Mouse (Mus musculus): Measurements from ENCODE around the gene Rps27l.
"Not testable (repeated sequence)": the region's sequence is repeated elsewhere in the genome, so short reads cannot be mapped to it uniquely, and the experiment has no call there.

Gene Rps27l

GRCm38 (mm10) chr9:66945647-66946641 lies at the start of gene Rps27l:
Gene Rps27l (plus strand): TSS chr9:66946086.
- DNase-seq (ENCODE audit: low read depth, low spot score): peak; percentile 82

DNA sequence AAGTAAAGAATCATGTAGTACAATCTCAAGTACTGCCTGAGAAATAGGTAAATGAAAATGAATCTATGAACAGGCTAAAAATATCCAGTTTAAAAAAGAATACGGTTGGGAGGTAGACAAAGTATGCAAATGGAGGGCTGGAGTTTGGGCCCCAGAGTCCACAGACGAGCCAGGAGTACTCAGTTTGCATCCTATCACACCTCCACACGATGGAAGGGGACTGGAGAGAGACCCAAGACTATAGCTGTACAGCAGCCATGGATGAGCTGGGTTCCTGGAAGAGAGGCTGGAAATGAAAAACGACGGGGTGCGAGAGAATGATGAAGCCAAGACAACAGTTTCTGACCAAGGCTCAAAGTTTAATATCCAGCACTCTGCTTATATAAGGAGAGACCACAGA lies 48.9 kb upstream of the Rps27l start:
- DNase-seq (ENCODE audit: low read depth, low spot score): no peak

DNA sequence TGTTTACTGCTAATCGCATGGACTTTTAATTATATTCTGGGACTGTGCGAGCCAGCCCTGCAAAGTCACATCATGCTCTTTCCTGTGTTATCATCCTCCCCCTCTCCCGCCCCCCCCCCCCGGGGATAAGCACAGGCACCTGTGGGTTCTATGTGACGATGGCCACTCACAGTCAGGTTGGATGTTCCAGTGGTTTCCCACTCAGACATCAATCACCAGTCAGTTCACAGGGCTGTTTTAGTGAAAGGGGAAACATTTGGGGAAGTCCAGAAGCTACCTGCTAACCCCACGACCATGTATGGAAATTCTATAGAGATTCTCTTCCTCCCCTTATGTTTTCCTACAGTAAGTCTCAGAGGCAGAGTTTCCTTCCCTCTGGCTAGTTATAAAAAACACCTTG lies 48.0 kb upstream of the Rps27l start:
- no peak for DNase-seq (ENCODE audit: low read depth, low spot score)

DNA sequence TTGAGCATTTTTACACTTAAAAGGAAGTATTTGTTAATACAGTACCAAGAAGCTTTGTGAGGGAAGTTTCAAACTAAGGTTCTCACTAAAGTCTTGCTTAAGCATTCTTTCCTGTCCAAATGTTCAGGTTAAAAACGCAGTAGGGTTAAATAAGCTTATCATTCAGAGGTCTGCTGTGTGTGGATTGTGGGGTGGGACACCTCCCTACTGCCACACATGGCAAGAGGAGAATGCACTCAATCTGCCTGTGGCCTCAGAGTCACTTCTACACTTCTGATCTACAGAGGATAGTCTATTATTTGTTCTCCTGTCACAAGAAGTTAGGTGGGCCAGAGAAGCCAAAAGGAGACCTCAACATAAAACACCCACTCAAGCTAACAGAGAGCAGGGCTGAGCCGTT lies 46.8 kb upstream of the Rps27l start:
- DNase-seq (ENCODE audit: low read depth, low spot score): no peak

GRCm38 (mm10) chr9:66899526-66899925 lies 46.4 kb upstream of the Rps27l start:
- DNase-seq (ENCODE audit: low read depth, low spot score): no peak

GRCm38 (mm10) chr9:66905990-66906389 lies 39.9 kb upstream of the Rps27l start:
- DNase-seq (ENCODE audit: low read depth, low spot score): no peak

DNA sequence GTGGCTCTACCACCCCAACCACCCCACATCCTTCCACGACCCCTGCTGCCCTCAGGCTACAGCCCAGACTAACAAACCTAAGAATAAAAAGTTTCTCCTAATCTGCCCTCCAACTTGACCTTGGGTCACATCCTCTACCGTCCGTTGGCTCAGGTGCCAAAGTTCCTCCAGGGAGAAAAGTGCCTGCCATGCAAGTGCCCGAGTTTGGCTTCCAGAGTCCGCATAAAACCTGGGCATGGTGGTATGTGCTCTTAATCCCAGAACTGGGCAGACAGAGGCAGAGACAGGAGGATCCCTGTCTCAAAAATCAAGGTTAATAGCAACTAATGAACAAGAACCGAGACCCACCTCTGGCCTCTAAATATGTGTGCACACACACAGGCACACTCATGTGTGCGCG lies 38.8 kb upstream of the Rps27l start:
- no peak for DNase-seq (ENCODE audit: low read depth, low spot score)

GRCm38 (mm10) chr9:66907746-66908397 lies 38.0 kb upstream of the Rps27l start:
- DNase-seq (ENCODE audit: low read depth, low spot score): no peak

GRCm38 (mm10) chr9:66909922-66910321 lies 36.0 kb upstream of the Rps27l start:
- DNase-seq (ENCODE audit: low read depth, low spot score): no peak

DNA sequence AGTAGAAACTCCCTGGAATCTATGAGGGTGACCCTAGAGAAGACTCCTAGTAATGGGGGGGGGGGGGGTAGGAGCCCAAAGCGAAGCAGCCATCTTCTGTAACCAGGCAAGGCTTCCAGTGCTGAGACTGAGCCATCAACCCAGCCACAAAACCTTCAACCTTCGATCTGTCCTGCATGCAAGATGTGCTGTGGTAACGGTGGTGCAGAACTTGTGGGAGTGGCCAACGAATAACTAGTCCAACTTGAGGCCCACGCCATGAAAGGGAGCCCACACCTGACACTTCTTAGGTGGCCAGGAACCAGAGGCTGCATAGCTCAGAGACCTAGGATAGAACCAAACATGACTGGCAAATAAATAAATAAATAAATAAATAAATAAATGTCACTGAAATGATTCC lies 35.2 kb upstream of the Rps27l start:
- no peak for DNase-seq (ENCODE audit: low read depth, low spot score)

- no peak for DNase-seq (ENCODE audit: low read depth, low spot score)
These were observed 33.6 kb upstream of the Rps27l start for GRCm38 (mm10) chr9:66912304-66912703.

DNA sequence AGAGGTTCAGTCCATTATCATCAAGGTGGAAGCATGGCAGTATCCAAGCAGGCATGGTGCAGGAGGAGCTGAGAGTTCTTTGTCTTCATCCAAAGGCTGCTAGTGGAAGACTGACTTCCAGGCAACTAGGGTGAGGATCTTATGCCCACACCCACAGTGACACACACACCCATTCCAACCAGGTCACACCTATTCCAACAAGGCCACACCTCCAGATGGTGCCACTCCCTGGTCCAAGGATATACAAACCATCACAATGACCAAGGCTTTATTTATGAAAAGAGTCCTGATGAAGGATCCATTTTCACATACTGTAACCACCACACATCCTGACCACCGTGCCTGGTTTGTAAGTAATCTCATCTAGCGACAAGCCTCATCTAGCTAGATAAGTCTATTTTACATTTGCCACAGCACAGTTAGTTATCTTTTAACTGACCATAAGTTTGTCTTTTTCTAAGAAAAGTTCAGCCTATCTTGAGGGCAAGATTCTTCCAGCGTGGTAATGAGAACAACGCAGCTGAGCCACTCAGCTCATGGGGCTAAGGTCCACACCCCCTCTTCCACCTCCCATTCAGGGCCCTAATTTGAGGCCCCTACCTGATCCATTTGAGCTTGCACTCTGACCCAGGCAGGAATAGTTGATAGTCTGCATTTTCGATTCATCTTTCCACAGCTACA lies 32.5 kb upstream of the Rps27l start:
- not testable (repeated sequence) for DNase-seq (ENCODE audit: low read depth, low spot score)

DNA sequence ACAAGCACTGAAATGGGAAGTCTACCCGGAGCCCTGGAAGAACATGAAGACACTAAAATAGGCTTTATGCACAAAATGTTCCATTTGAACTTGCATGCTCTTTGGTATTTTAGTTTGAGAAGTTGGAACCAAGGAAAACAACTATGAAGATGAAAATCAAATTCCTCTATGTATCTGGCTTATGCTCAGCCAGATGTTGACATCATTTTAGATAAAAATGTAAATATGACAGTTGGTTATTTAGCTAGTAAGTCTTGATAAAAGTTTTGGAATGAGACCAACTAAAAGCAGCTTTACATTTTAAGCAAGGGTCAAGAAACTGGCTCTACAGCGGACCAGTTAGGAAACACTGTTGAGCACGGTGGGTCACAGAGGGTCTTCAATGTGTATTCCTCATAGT lies 31.3 kb upstream of the Rps27l start:
- no peak for DNase-seq (ENCODE audit: low read depth, low spot score)

DNA sequence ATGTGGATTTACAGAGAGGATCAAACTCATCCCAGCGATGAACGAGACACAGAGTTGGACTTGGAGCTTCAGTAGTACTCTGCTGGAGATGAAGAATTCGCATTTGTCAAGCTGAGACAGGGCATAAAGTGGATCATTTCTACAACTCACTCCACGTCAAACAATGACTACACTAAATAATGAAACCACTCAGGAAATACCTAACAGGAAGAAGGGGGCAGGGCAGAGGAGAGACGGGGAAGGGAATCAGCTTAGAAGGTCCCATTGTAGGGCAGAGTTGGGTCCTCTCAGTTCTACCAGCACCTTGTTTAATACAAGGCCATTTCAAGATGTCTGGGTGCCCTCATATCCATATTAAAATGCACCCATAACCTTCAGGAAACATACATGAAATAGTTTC lies 30.5 kb upstream of the Rps27l start:
- DNase-seq (ENCODE audit: low read depth, low spot score): no peak

DNA sequence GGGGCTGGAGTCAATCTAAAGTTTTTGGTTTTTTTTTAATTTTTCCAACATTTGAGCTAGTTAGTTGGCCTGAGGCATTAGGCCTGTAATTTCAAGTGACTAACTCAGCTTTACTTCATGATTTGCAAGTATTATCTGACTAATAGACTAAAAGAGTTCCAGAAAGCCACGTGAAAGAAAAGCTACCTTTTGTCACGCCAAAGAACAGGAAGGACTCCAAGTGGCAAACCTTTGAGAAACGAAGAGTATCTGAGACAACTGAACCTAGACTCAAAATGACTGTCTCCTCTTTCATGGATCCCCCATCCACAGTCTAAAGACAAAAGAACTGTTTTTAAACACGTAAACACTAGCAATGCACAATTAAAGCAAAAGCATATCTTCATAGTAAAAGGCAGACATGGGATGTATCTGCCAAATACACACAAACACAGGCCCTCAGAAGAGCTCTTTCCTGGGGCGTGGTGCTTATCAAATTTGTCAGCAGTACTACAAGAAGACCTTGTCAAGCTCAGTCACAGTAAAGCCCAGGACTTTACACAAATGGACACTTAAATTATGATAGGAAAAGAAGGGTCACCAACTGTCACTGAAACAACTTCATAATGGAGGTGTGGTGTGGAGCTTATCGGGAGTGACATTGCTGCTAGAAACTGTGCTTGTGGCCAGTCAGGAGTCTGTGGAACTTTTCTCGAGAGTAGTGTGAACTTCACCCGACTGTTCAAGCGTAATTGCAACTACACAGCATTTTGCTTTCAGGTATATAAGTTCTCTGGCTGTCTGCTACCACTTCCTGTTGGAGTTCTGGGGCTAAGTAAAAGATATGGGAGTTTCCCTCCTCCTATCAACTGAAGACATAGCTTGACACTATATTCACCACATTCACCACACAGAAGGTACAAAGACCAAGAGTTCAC lies 29.8 kb upstream of the Rps27l start:
- DNase-seq (ENCODE audit: low read depth, low spot score): no peak

DNA sequence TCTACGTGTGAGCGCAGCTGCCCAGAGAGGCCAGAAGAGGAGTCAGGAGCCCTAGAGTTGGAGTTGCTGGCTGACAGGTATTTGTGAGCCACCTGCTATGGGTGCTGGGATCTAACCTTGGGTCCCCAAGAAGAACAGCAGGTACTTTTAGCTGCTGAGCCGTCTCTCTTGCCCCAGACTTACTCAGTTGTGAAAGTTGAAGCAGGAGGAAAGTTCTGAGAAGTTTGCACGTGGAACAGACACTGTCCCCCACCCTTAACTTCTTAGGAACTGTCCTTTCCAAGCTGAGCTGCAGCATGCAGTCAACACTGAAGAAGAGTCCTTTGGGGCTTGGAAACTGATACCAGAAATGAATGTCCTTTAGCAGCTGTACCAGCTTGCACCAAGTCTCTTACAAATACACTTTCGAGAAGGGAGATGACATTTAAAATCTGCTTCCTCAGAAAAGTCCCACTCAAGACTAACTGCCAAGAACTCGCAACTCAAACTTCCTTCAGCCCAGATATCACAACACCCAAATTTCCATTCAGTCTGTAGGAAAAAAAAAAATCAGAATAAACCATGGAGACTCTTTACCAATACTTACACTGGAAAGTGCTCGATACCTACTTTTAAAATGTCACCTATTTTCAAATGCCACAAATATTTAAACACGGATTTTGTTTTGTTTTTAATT lies 28.5 kb upstream of the Rps27l start:
- no peak for DNase-seq (ENCODE audit: low read depth, low spot score)

DNA sequence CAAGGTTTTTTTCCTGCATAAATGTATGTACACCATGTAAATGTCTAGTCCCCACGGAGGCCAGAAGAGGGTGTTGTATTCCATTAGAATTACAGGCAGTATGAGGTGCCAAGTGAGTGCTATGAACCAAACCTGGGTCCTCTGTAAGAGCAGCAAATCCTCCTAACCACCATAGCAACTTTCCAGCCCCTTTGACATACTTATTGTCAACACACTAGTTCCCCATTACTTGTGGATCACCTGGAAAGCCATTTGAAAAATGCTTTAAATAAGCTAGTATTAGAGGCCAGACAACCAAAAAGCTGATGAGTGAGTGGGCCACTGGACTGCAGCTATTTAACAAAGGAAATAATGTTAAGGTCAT lies 28.0 kb upstream of the Rps27l start:
- DNase-seq (ENCODE audit: low read depth, low spot score): no peak

DNA sequence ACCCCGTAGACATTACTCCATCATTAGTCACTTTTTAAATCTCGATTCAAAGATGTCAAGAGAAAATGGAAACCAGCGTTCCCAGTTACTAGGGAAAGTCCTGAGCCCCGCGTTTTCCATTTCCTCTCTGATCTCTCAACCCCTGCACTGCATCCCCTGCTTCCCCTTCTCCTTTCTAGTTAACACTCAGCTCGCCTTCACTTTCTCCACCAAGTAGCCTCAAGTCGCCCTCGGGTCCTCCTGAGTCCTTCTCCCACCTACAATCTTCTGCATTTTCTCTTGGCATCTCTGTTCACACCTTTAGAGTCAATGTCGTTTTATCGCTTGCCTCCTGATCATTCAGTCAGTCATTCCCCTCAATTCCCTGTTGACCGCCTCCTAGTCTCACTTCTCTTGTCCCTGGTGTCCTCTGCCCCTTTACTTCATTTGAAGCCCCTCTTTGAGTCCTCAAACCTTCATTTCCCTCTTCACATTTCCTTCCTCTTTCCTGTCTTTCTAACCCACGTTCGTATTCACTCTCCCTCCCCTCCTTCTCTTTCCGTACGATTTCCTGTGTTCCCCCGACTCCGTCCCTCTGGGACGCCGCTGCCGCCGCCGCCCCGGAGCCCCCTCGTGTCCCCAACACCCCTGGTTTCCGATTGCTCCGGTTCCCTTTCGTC lies 27.1 kb upstream of the Rps27l start:
- no peak for DNase-seq (ENCODE audit: low read depth, low spot score)

DNA sequence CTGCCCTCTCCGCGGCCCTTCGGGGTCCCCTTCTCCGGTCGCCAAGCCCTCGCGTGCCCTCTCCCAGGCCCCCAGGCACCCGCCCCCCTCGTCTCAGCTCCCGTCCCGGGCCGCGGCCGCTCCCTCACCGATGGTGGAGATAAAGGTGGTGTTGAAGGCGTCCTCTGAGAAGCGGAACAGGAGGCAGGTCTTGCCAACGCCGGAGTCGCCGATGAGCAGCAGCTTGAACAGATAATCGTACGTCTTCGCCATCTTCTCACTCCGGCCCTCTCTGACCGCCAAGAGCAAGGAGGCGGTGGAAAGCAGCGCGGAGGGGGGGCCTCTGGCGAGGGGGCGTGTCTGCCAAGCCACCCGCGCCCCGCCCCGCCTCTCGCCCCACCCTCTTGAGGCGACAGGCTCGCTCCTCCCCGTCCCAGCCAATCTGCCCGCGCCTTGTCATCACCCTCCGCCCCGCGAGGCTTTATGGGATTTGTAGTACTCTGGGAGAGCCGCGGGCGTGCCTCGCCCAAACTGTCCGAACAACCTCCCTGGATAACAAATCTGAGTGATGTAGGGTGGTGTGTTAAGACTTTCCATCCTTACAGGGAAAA lies 26.4 kb upstream of the Rps27l start, which contains the start of gene Rab8b:
TSS of gene Rab8b (minus strand) at position 306 of the 590 bp plus-strand sequence.
- peak; percentile 95 for DNase-seq (ENCODE audit: low read depth, low spot score)

GRCm38 (mm10) chr9:66919981-66920380 lies 25.9 kb upstream of the Rps27l start:
- DNase-seq (ENCODE audit: low read depth, low spot score): no peak

Measured in brain, embryonic 18.5 days (tissue).